24 mouse cellular contexts compared by ENCODE assay signal in the genomic region with DNA sequence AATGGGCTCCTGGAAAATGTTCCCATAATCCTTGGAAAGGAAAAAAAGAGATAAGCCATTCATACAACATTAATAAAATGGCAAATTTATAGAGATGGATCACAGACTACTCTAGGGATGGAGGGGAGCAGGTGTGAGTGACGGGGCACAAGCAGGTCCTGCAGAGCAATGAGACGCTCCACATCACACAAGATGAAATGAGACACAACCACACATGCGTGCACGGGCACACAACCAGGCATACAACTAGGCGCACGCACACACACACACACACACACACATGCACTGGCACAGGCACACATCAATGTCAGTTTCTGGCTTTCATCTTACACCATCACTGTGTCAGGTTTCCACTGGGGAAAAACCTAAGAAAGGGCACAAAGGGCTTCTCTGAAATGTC.
DNase-seq lines count a peak whose midpoint lies in the region; ATAC-seq and TF ChIP-seq lines count a peak whose summit lies in the region.
"Had no signal": no experiment of that assay in that cellular context is flagged by ENCODE, and none has a peak within 500 bp of the region (broad histone marks: within the 10 kb centered on the region; RNA-seq: fewer than 3 reads in every experiment).

No protein-coding gene starts in this region.

- H3K4me3 ChIP-seq in cerebellum, adult 2 months (replicated peaks; ENCODE audit: insufficient read depth, low read depth, low read length), result no peak overlapping the region
- H3K4me3 ChIP-seq in hindbrain, embryonic 16.5 days (ENCODE audit: low read length), result no peak overlapping the region
- H3K4me3 ChIP-seq in hindbrain, embryonic 13.5 days, result no peak overlapping the region
- H3K4me3 ChIP-seq in midbrain, embryonic 13.5 days (replicated peaks), result no peak overlapping the region
- no peak overlapping the region for H3K4me3 ChIP-seq in midbrain, embryonic 15.5 days
- H3K4me3 ChIP-seq: forebrain, embryonic 10.5 days; forebrain, embryonic 13.5 days; heart, adult 2 months; heart, embryonic 10.5 days; heart, embryonic 13.5 days; hindbrain, embryonic 15.5 days had no signal

- no peak overlapping the region for H3K27ac ChIP-seq in cerebellum, adult 2 months (ENCODE audit: insufficient read depth, low read length)
- no peak overlapping the region for H3K27ac ChIP-seq in hindbrain, embryonic 16.5 days (ENCODE audit: low read depth, low read length)
- H3K27ac ChIP-seq in hindbrain, embryonic 13.5 days, result no peak overlapping the region
- H3K27ac ChIP-seq in midbrain, embryonic 13.5 days, result no peak overlapping the region
- H3K27ac ChIP-seq in midbrain, embryonic 15.5 days, result no peak overlapping the region
- H3K27ac ChIP-seq: forebrain, embryonic 10.5 days; forebrain, embryonic 13.5 days; heart, adult 2 months; heart, embryonic 10.5 days; heart, embryonic 13.5 days; hindbrain, embryonic 15.5 days had no signal

- H3K27me3 ChIP-seq in cerebellum, adult 2 months (ENCODE audit: control insufficient read depth, insufficient read depth, low read length), result no peaks in the 10 kb centered on the region
- no peaks in the 10 kb centered on the region for H3K27me3 ChIP-seq in hindbrain, embryonic 16.5 days (replicated peaks; ENCODE audit: control insufficient read depth, insufficient read depth, low read length)
- no peaks in the 10 kb centered on the region for H3K27me3 ChIP-seq in hindbrain, embryonic 13.5 days
- H3K27me3 ChIP-seq in midbrain, embryonic 13.5 days, result no peaks in the 10 kb centered on the region
- no peaks in the 10 kb centered on the region for H3K27me3 ChIP-seq in midbrain, embryonic 15.5 days (replicated peaks)
- H3K27me3 ChIP-seq: forebrain, embryonic 13.5 days; heart, embryonic 13.5 days; hindbrain, embryonic 15.5 days had no signal

- no peak for TF ChIP-seq CTCF in cerebellum, adult 2 months (IDR thresholded peaks at IDR 0.05; ENCODE audit: borderline replicate concordance, insufficient read depth, low read depth, low read length)

- H3K4me1 ChIP-seq in cerebellum, adult 2 months (ENCODE audit: control insufficient read depth, insufficient read depth, low read length), result peaks cover 42% of the 10 kb centered on the region
- peaks cover 3% of the 10 kb centered on the region for H3K4me1 ChIP-seq in hindbrain, embryonic 16.5 days (ENCODE audit: control insufficient read depth, insufficient read depth, low read depth, low read length)
- H3K4me1 ChIP-seq in hindbrain, embryonic 13.5 days (replicated peaks), result peaks cover 24% of the 10 kb centered on the region
- H3K4me1 ChIP-seq in midbrain, embryonic 13.5 days (replicated peaks), result 0 out of 2 replicates have a peak, but pooled peaks cover 7% of the 10 kb centered on the region
- no peaks in the 10 kb centered on the region for H3K4me1 ChIP-seq in midbrain, embryonic 15.5 days
- H3K4me1 ChIP-seq: forebrain, embryonic 13.5 days had no signal

- no peak overlapping the region for H3K4me2 ChIP-seq in hindbrain, embryonic 16.5 days (ENCODE audit: low read length)
- H3K4me2 ChIP-seq in hindbrain, embryonic 13.5 days, result no peak overlapping the region
- no peak overlapping the region for H3K4me2 ChIP-seq in midbrain, embryonic 13.5 days (replicated peaks)
- H3K4me2 ChIP-seq in midbrain, embryonic 15.5 days, result no peak overlapping the region
- H3K4me2 ChIP-seq: forebrain, embryonic 13.5 days; heart, embryonic 13.5 days; hindbrain, embryonic 15.5 days had no signal

- TF ChIP-seq POLR2A in cerebellum, adult 2 months (IDR thresholded peaks at IDR 0.05; ENCODE audit: borderline replicate concordance, insufficient read depth, low read length), result no peak

- no peaks in the 10 kb centered on the region for H3K36me3 ChIP-seq in hindbrain, embryonic 16.5 days (ENCODE audit: control insufficient read depth, insufficient read depth, low read length)
- H3K36me3 ChIP-seq in hindbrain, embryonic 13.5 days, result no peaks in the 10 kb centered on the region
- no peaks in the 10 kb centered on the region for H3K36me3 ChIP-seq in midbrain, embryonic 13.5 days
- no peaks in the 10 kb centered on the region for H3K36me3 ChIP-seq in midbrain, embryonic 15.5 days (replicated peaks)
- H3K36me3 ChIP-seq: forebrain, embryonic 10.5 days; heart, embryonic 10.5 days; hindbrain, embryonic 15.5 days had no signal

- DNase-seq in cerebellum, postnatal 10 days, result peak; percentile 71 to 74
- no peak for DNase-seq in cerebellum, adult 2 months
- DNase-seq: adrenal gland, adult 8-10 months; adrenal gland, postnatal 25 days; cerebellum, adult 11-12 months; cerebellum, adult 9-11 months; gastrocnemius, postnatal 10 days; gastrocnemius, postnatal 36 days; heart, adult 2 months; heart, postnatal 14 days; heart, postnatal 4 days had no signal

- WGBS in cerebellum, adult 2 months, result 77% methylated on average over 6 of the region's 6 CpGs
- 69% methylated on average over 6 of the region's 6 CpGs for WGBS in hindbrain, embryonic 16.5 days
- 65% methylated on average over 6 of the region's 6 CpGs for WGBS in hindbrain, embryonic 13.5 days
- 86% methylated on average over 6 of the region's 6 CpGs for WGBS in midbrain, embryonic 13.5 days
- WGBS in midbrain, embryonic 15.5 days, result 84% methylated on average over 6 of the region's 6 CpGs

- 0 out of 2 replicates have a peak, but pooled peaks have one; percentile 28 for ATAC-seq in hindbrain, embryonic 16.5 days
- ATAC-seq in hindbrain, embryonic 13.5 days (ENCODE audit: low FRiP score), result no peak
- peak; percentile 34; the same call in 1 of the 2 replicates for ATAC-seq in midbrain, embryonic 13.5 days
- ATAC-seq in midbrain, embryonic 15.5 days (replicated peaks), result no peak
- ATAC-seq: activated CD4-positive, CD25-positive, alpha-beta regulatory T cell, adult 4 months; forebrain, embryonic 13.5 days; forebrain, embryonic 16.5 days; inflammation-experienced regulatory T-cells, adult 6 months; intestine, embryonic 16.5 days had no signal

- no peaks in the 10 kb centered on the region for H3K9me3 ChIP-seq in hindbrain, embryonic 16.5 days (ENCODE audit: control insufficient read depth, low read length)
- no peaks in the 10 kb centered on the region for H3K9me3 ChIP-seq in hindbrain, embryonic 13.5 days
- H3K9me3 ChIP-seq in midbrain, embryonic 13.5 days, result no peaks in the 10 kb centered on the region
- H3K9me3 ChIP-seq in midbrain, embryonic 15.5 days, result no peaks in the 10 kb centered on the region
- H3K9me3 ChIP-seq: forebrain, embryonic 10.5 days; forebrain, embryonic 13.5 days; heart, embryonic 10.5 days; heart, embryonic 13.5 days; hindbrain, embryonic 15.5 days had no signal

- no peak overlapping the region for H3K9ac ChIP-seq in hindbrain, embryonic 16.5 days (ENCODE audit: low read depth, low read length)
- H3K9ac ChIP-seq in hindbrain, embryonic 13.5 days, result no peak overlapping the region
- no peak overlapping the region for H3K9ac ChIP-seq in midbrain, embryonic 13.5 days (replicated peaks)
- no peak overlapping the region for H3K9ac ChIP-seq in midbrain, embryonic 15.5 days
- H3K9ac ChIP-seq: forebrain, embryonic 13.5 days; heart, embryonic 13.5 days; hindbrain, embryonic 15.5 days had no signal

Comparison
In these comparisons a context has a peak if more than half of its experiments do, and no peak if none do; other contexts are left out.
1. DNase-seq: peak in cerebellum, postnatal 10 days (2 of 2); none in cerebellum, adult 2 months (0 of 2).
2. ATAC-seq: peak in hindbrain, embryonic 16.5 days (single experiment) and midbrain, embryonic 13.5 days (single experiment); none in hindbrain, embryonic 13.5 days (single experiment) and midbrain, embryonic 15.5 days (single experiment).